Mouse (Mus musculus) midbrain, embryonic 11.5 days (tissue): ENCODE measurements around the gene Wdr90. TPM values are rescaled to one million over a fixed set of nuclear protein-coding genes. Genes with fewer than 3 reads are reported as not detected.

Source experiments
- ATAC-seq: fragments of 200-750 bp; cut with Nextera tagmentation; 2 replicates; pipeline ENCODE4 v1.8.0; 2017; ENCODE audit warnings: moderate TSS enrichment, moderate library complexity; ENCODE audit not compliant: low FRiP score
- DNase-seq: peaks from one replicate; pipeline ENCODE4 v3.0.0; 2015; ENCODE audit warnings: low spot score; ENCODE audit errors: missing footprints
- H3K27ac ChIP-seq: fragments of 300-500 bp; sonication (generic); 2 replicates; pipeline ENCODE4 v1.5.1; 2014; ENCODE audit warnings: low read depth, low read length
- H3K27me3 ChIP-seq: fragments of 300-500 bp; sonication (generic); 2 replicates; pipeline ENCODE4 v1.6.1; 2014; ENCODE audit warnings: mild to moderate bottlenecking, low read length, moderate library complexity, mixed read lengths; ENCODE audit not compliant: control insufficient read depth, insufficient read depth
- H3K36me3 ChIP-seq: fragments of 300-500 bp; sonication (generic); 2 replicates; pipeline ENCODE4 v1.6.1; 2014; ENCODE audit warnings: mild to moderate bottlenecking, low read length, moderate library complexity, mixed read lengths; ENCODE audit not compliant: control insufficient read depth, insufficient read depth
- H3K4me1 ChIP-seq: fragments of 300-500 bp; sonication (generic); 2 replicates; pipeline ENCODE4 v1.6.1; 2014; ENCODE audit warnings: low read length; ENCODE audit not compliant: control insufficient read depth, insufficient read depth
- H3K4me2 ChIP-seq: fragments of 300-500 bp; sonication (generic); 2 replicates; pipeline ENCODE4 v1.6.1; 2014; ENCODE audit warnings: mild to moderate bottlenecking, moderate library complexity
- H3K4me3 ChIP-seq: fragments of 300-500 bp; sonication (generic); 2 replicates; pipeline ENCODE4 v1.5.1; 2014; ENCODE audit warnings: low read depth, low read length
- H3K9ac ChIP-seq: fragments of 300-500 bp; sonication (generic); 2 replicates; pipeline ENCODE4 v1.6.1; 2014; ENCODE audit warnings: low read length
- H3K9me3 ChIP-seq: fragments of 300-500 bp; sonication (generic); 2 replicates; pipeline ENCODE4 v1.6.1; 2016; ENCODE audit warnings: low read length; ENCODE audit not compliant: control insufficient read depth
- WGBS: fragments of 180-500 bp; shearing (Covaris S2); extraction: QIAGEN DNeasy Blood & Tissue Kit; methylation state at CpG from one replicate; pipeline ENCODE4 v1.1.7; 2014; 5-methylcytosine and 5-hydroxymethylcytosine counted together
- polyA plus RNA-seq: library from polyadenylated mRNA; unstranded; fragments of >200 nt; fragmentation: Nextera tagmentation; extraction: Ambion mirVana; gene quantifications from 2 replicates; pipeline ENCODE4 v1.2.1, GENCODE M21; 2014

Gene Wdr90
- polyA plus RNA-seq: 15.7 and 17.8 TPM in 2 replicates

- H3K27me3 ChIP-seq: no peaks in the 10 kb centered on the region
- WGBS: 3% methylated on average over 65 of the region's 65 CpGs
- DNase-seq: peak; percentile 98
These were observed at the start of gene Wdr90 for GRCm38 (mm10) chr17:25860832-25861703. Gene Wdr90, minus strand, starts transcription at chr17:25861501.

DNA sequence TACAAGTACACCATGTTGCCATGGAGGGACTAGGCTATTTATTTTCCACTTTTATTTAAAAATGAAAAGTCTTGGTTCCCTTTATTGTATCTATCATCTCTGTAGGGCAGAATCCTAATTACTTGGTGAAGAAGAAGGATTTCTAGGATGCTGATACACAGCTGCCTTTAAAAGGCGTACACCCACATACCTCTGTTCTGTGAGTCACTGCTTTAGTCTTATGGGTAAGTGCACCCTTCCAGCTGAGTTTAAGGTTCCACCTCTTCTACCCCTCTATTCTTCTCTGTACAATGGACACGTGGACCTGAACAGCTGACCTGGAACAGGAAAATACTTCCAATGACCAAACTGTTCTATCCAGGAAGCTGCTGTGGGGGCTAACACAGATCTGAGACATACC, 46.3 kb upstream of the Wdr90 start:
- ATAC-seq (no peak), DNase-seq (no peak)
- Histone ChIP-seq H3K4me2 (no peak overlapping the region), H3K4me3 (no peak overlapping the region), H3K9me3 (no peaks in the 10 kb centered on the region), H3K36me3 (no peaks in the 10 kb centered on the region), H3K9ac (no peak overlapping the region), H3K4me1 (no peaks in the 10 kb centered on the region), H3K27me3 (no peaks in the 10 kb centered on the region), H3K27ac (no peak overlapping the region)
- 82% methylated on average over 2 of the region's 2 CpGs for WGBS

More at GRCm38 (mm10) chr17:25860832-25861703, at the start of gene Wdr90:
- Histone ChIP-seq H3K27ac (peak within 1 kb of the TSS; percentile 62), H3K36me3 (no peaks in the 10 kb centered on the region), H3K9ac (peak within 1 kb of the TSS; percentile 84), H3K4me3 (peak within 1 kb of the TSS; percentile 63), H3K4me2 (peak within 1 kb of the TSS; percentile 86), H3K9me3 (no peaks in the 10 kb centered on the region), H3K4me1 (peaks cover 17% of the 10 kb centered on the region)
- peak; percentile 94 for ATAC-seq

GRCm38 (mm10) chr17:25903061-25903460, 41.8 kb upstream of the Wdr90 start:
- 89% methylated on average over 3 of the region's 3 CpGs for WGBS
- Histone ChIP-seq H3K36me3 (0 out of 2 replicates have a peak, but pooled peaks cover 3% of the 10 kb centered on the region), H3K27ac (no peak overlapping the region), H3K9me3 (no peaks in the 10 kb centered on the region), H3K9ac (no peak overlapping the region), H3K27me3 (no peaks in the 10 kb centered on the region), H3K4me1 (no peaks in the 10 kb centered on the region), H3K4me2 (no peak overlapping the region), H3K4me3 (no peak overlapping the region)
- no peak for ATAC-seq
- DNase-seq: no peak

GRCm38 (mm10) chr17:25900193-25900592, 38.9 kb upstream of the Wdr90 start:
- Histone ChIP-seq H3K27me3 (no peaks in the 10 kb centered on the region), H3K4me3 (no peak overlapping the region), H3K9ac (no peak overlapping the region), H3K4me2 (no peak overlapping the region), H3K9me3 (no peaks in the 10 kb centered on the region), H3K4me1 (no peaks in the 10 kb centered on the region; the same call in 1 of the 2 replicates), H3K36me3 (0 out of 2 replicates have a peak, but pooled peaks cover 3% of the 10 kb centered on the region), H3K27ac (no peak overlapping the region)
- ATAC-seq: no peak
- 96% methylated on average over 1 of the region's 1 CpGs for WGBS
- DNase-seq: no peak

GRCm38 (mm10) chr17:25895891-25896290, 34.6 kb upstream of the Wdr90 start:
- H3K9me3 ChIP-seq: no peaks in the 10 kb centered on the region
- H3K4me2 ChIP-seq: no peak overlapping the region
- H3K4me3 ChIP-seq: no peak overlapping the region
- WGBS: 67% methylated on average over 12 of the region's 12 CpGs
- H3K27ac ChIP-seq: no peak overlapping the region
- no peaks in the 10 kb centered on the region; the same call in 1 of the 2 replicates for H3K4me1 ChIP-seq
- no peaks in the 10 kb centered on the region for H3K27me3 ChIP-seq
- H3K36me3 ChIP-seq: 0 out of 2 replicates have a peak, but pooled peaks cover 3% of the 10 kb centered on the region
- ATAC-seq (no peak), DNase-seq (no peak)
- H3K9ac ChIP-seq: no peak overlapping the region

GRCm38 (mm10) chr17:25895415-25895814, 34.1 kb upstream of the Wdr90 start:
- Histone ChIP-seq H3K4me3 (no peak overlapping the region), H3K9ac (no peak overlapping the region), H3K36me3 (0 out of 2 replicates have a peak, but pooled peaks cover 3% of the 10 kb centered on the region), H3K27me3 (no peaks in the 10 kb centered on the region), H3K9me3 (no peaks in the 10 kb centered on the region), H3K4me1 (no peaks in the 10 kb centered on the region; the same call in 1 of the 2 replicates), H3K27ac (no peak overlapping the region), H3K4me2 (no peak overlapping the region)
- WGBS: 12% methylated on average over 2 of the region's 2 CpGs
- ATAC-seq (no peak), DNase-seq (no peak)

DNA sequence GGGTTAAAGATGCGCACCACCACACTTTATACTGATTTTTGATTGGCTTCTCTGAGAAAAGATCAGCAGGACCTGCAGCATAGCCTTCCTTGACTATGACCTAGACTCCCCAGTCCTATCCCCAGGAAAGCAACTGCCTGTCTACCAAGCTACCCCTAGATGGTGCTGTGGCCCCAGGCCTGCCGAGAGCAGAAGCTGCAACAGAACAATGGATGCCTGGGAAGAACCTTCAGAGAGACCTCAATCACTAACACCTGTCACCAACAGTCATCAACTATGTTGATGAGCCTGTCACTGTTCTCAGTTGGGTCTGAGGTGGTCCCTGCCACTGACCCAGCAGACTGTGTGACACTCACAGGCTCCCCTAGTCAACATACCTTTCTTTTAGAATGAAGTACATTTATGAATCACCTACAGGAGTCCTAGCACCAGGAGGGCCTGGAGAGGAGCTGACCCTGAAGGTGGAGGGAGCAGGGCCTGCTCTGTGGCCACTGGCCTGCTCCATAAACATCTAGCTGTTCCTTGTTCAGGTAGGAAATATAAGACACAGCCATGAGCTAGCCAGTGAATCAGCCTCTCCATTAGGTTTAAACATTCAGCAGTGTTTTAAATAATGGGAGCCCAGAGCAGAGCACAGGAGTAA, 32.8 kb upstream of the Wdr90 start:
- H3K4me2 ChIP-seq: no peak overlapping the region
- H3K4me1 ChIP-seq: no peaks in the 10 kb centered on the region; the same call in 1 of the 2 replicates
- no peak overlapping the region for H3K27ac ChIP-seq
- H3K27me3 ChIP-seq: no peaks in the 10 kb centered on the region
- ATAC-seq (peak; percentile 71), DNase-seq (no peak)
- H3K4me3 ChIP-seq: no peak overlapping the region
- H3K9me3 ChIP-seq: no peaks in the 10 kb centered on the region
- no peak overlapping the region for H3K9ac ChIP-seq
- 25% methylated on average over 2 of the region's 2 CpGs for WGBS
- H3K36me3 ChIP-seq: no peaks in the 10 kb centered on the region

DNA sequence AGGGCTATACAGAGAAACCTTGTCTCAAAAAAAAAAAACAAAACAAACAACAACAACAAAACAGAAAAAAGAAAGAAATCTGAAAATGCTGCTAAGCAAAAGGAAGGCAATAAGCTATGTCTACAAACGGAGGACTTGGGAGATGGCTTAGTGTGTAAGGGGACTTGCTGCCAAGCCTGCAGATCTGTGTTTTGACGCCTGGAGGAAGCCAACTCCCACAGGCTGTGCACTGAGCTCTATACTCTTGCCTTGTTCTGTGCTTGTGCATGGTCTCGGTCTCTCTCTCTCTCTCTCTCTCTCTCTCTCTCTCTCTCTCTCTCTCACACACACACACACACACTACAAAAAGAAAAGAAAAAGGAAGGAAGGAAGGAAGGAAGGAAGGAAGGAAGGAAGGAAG, 27.5 kb upstream of the Wdr90 start:
- H3K27me3 ChIP-seq: no peaks in the 10 kb centered on the region
- no peak overlapping the region for H3K4me2 ChIP-seq
- no peaks in the 10 kb centered on the region for H3K36me3 ChIP-seq
- H3K9me3 ChIP-seq: no peaks in the 10 kb centered on the region
- no peak for DNase-seq
- ATAC-seq: no peak
- H3K9ac ChIP-seq: no peak overlapping the region
- 94% methylated on average over 3 of the region's 3 CpGs for WGBS
- no peak overlapping the region for H3K4me3 ChIP-seq
- no peaks in the 10 kb centered on the region for H3K4me1 ChIP-seq
- H3K27ac ChIP-seq: no peak overlapping the region

DNA sequence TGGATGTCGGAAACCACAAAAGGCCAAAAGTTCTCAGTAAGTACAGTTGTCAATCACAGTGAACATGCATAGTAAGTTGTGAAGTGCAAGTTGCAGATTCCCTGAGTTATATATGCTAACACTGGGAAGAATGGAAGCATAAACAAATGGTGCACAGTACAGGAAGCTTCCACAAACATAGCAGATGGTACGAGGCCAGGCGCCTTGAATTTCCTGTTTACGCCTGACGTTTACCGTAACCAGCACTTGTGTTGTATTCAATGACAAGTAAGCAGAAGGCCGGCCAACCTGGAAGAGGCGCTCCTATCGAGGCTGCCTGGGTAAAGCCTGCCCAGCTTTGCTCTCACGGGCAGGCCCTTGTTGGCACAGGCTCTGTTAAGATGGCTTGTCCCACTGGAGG, 26.2 kb upstream of the Wdr90 start:
- no peaks in the 10 kb centered on the region for H3K36me3 ChIP-seq
- H3K4me2 ChIP-seq: no peak overlapping the region
- no peak overlapping the region for H3K9ac ChIP-seq
- peaks cover 3% of the 10 kb centered on the region for H3K4me1 ChIP-seq
- no peak overlapping the region for H3K27ac ChIP-seq
- no peaks in the 10 kb centered on the region for H3K27me3 ChIP-seq
- ATAC-seq (no peak), DNase-seq (no peak)
- no peaks in the 10 kb centered on the region for H3K9me3 ChIP-seq
- WGBS: 93% methylated on average over 10 of the region's 10 CpGs
- no peak overlapping the region for H3K4me3 ChIP-seq
